Mouse (Mus musculus): Measurements from ENCODE around the gene Gm2916. TPM values are rescaled to one million over a fixed set of nuclear protein-coding genes. Genes with fewer than 3 reads are reported as not detected.
"Not testable (repeated sequence)": the region's sequence is repeated elsewhere in the genome, so short reads cannot be mapped to it uniquely, and the experiment has no call there.

Gm2916 gene
- total RNA-seq (2021): not detected
- long read RNA-seq, experiment 1: 0 reads
- long read RNA-seq, experiment 2: 0 reads

- intact Hi-C loops (cut with DNase I); DNase-seq (ENCODE audit: low spot score in 2 of 2): not testable (repeated sequence)
These were observed at the start of gene Gm2916 for GRCm38 (mm10) chr14:3883872-3884271. TSS of gene Gm2916 (plus strand) at chr14:3884172.

GRCm38 (mm10) chr14:3845945-3846344, 38.0 kb upstream of the Gm2916 start, which contains the start of gene Gm3033:
TSS of gene Gm3033 (plus strand) at chr14:3846245.
- intact Hi-C loops (cut with DNase I); DNase-seq (ENCODE audit: low spot score in 2 of 2): not testable (repeated sequence)

DNA sequence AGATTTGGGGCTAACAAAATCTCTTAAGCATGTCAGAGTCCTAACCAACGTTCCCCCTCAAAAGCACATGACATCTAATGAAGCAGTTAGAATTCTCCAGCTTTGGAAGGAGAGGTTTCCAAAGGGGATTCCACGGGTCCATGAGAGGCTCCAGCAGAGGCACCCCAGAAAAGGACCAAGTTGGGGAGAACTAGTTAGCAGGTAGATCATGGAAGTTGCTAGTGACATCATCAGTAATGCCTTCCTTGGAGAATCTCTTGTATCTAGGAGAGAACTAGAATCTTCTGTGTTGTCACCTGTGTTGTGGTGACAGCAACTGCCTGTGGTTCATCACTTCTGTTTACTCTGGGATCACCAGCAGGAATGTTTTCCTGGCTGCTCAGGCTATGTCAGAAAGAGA, 47.5 kb downstream of the Gm2916 start, which contains the start of gene Gm3029:
Gene Gm3029, plus strand, starts transcription at position 301 of the 400 bp plus-strand sequence.
- intact Hi-C loops (cut with DNase I); DNase-seq (ENCODE audit: low spot score in 2 of 2): not testable (repeated sequence)

- DNase-seq (ENCODE audit: low spot score in 2 of 2); intact Hi-C loops (cut with DNase I): not testable (repeated sequence)
These were observed 79.3 kb downstream of the Gm2916 start, which contains the start of gene Gm3095 for GRCm38 (mm10) chr14:3963247-3963646. TSS of gene Gm3095 (plus strand) at chr14:3963547.

Other genes with a start within 250 kb of the Gm2916 start
- gene Gm3012, start 249.7 kb upstream of the Gm2916 start, total RNA-seq (2021): not detected
- gene Gm3020, start 232.1 kb upstream of the Gm2916 start, total RNA-seq (2021): 1 to 10 TPM; 2.9 to 3.6 TPM
- not detected for gene Gm3043, start 195.4 kb upstream of the Gm2916 start, total RNA-seq (2021)
- 1 to 10 TPM in 1 of 2 experiments, under 1 TPM in 1; 0.48 to 1.5 TPM for gene Gm3002, start 74.1 kb upstream of the Gm2916 start, total RNA-seq (2021)
- under 1 TPM in 1 of 2 experiments, not detected in 1; 0.51 TPM for gene Gm3033, start 37.9 kb upstream of the Gm2916 start, total RNA-seq (2021)
- not detected for gene Gm3029, start 47.6 kb downstream of the Gm2916 start, total RNA-seq (2021)
- gene Gm3095, start 79.4 kb downstream of the Gm2916 start, total RNA-seq (2021): under 1 TPM in 1 of 2 experiments, not detected in 1; 0.42 TPM
- gene Gm3099, start 114.2 kb downstream of the Gm2916 start, total RNA-seq (2021): not detected
- gene Gm5796, start 139.8 kb downstream of the Gm2916 start, total RNA-seq (2021): 1 to 10 TPM; 2.7 to 5.5 TPM
- under 1 TPM in 1 of 2 experiments, not detected in 1; 0.31 TPM for gene Gm3115, start 199.9 kb downstream of the Gm2916 start, total RNA-seq (2021)
- 1 to 10 TPM; 1.2 to 2.4 TPM for gene Gm8108, start 226.4 kb downstream of the Gm2916 start, total RNA-seq (2021)